ENCODE assay signal across 39 mouse cellular contexts in genomic region chr4:34756163-34756562, GRCm38 (mm10). TPM values are rescaled to one million over a fixed set of nuclear protein-coding genes. Genes with fewer than 3 reads are reported as not detected.
"Had no signal": no experiment of that assay in that cellular context is flagged by ENCODE, and none has a peak within 500 bp of the region (broad histone marks: within the 10 kb centered on the region; RNA-seq: fewer than 3 reads in every experiment).

TSS of gene Gm136 (minus strand) at chr4:34756263.

- H3K4me2 ChIP-seq: embryonic facial prominence, embryonic 12.5 days; embryonic facial prominence, embryonic 13.5 days; embryonic facial prominence, embryonic 15.5 days; forebrain, embryonic 12.5 days; forebrain, embryonic 13.5 days; forebrain, embryonic 15.5 days had no signal

- H3K4me1 ChIP-seq: embryonic facial prominence, embryonic 10.5 days; embryonic facial prominence, embryonic 12.5 days; embryonic facial prominence, embryonic 13.5 days; embryonic facial prominence, embryonic 15.5 days; forebrain, embryonic 10.5 days; forebrain, embryonic 12.5 days; forebrain, embryonic 13.5 days; forebrain, embryonic 15.5 days had no signal

- H3K36me3 ChIP-seq: embryonic facial prominence, embryonic 10.5 days; embryonic facial prominence, embryonic 12.5 days; embryonic facial prominence, embryonic 13.5 days; embryonic facial prominence, embryonic 15.5 days; forebrain, embryonic 10.5 days; forebrain, embryonic 12.5 days; forebrain, embryonic 15.5 days had no signal

- H3K9ac ChIP-seq: embryonic facial prominence, embryonic 12.5 days; embryonic facial prominence, embryonic 13.5 days; embryonic facial prominence, embryonic 15.5 days; forebrain, embryonic 12.5 days; forebrain, embryonic 13.5 days; forebrain, embryonic 15.5 days had no signal

- H3K4me3 ChIP-seq: embryonic facial prominence, embryonic 10.5 days; embryonic facial prominence, embryonic 12.5 days; embryonic facial prominence, embryonic 13.5 days; embryonic facial prominence, embryonic 15.5 days; erythroblast, embryonic 14.5 days; forebrain, embryonic 10.5 days; forebrain, embryonic 12.5 days; forebrain, embryonic 13.5 days; forebrain, embryonic 15.5 days; gastrocnemius, adult 2 months; heart, adult 2 months had no signal

- H3K27ac ChIP-seq: embryonic facial prominence, embryonic 10.5 days; embryonic facial prominence, embryonic 12.5 days; embryonic facial prominence, embryonic 13.5 days; embryonic facial prominence, embryonic 15.5 days; forebrain, embryonic 10.5 days; forebrain, embryonic 12.5 days; forebrain, embryonic 13.5 days; forebrain, embryonic 15.5 days; gastrocnemius, adult 2 months; heart, adult 2 months had no signal

- DNase-seq: cerebellum, adult 2 months; cerebellum, adult 8-10 months; cerebellum, adult 9-10 months; cerebellum, adult 9-11 months; cerebellum, postnatal 10 days; cerebellum, postnatal 14 days; cerebellum, postnatal 25 days; cerebellum, postnatal 36 days; embryo, embryonic 11 days; gastrocnemius, adult 2 months; gastrocnemius, postnatal 10 days; gastrocnemius, postnatal 14 days; gastrocnemius, postnatal 25 days; gastrocnemius, postnatal 36 days; heart, adult 11 months; heart, adult 18-20 months; heart, adult 2 months had no signal

- H3K9me3 ChIP-seq: embryonic facial prominence, embryonic 10.5 days; embryonic facial prominence, embryonic 12.5 days; embryonic facial prominence, embryonic 13.5 days; embryonic facial prominence, embryonic 15.5 days; forebrain, embryonic 10.5 days; forebrain, embryonic 12.5 days; forebrain, embryonic 13.5 days; forebrain, embryonic 15.5 days had no signal

- ATAC-seq: forebrain, embryonic 13.5 days; forebrain, embryonic 14.5 days; forebrain, embryonic 15.5 days; forebrain, embryonic 16.5 days had no signal

- H3K27me3 ChIP-seq: embryonic facial prominence, embryonic 12.5 days; embryonic facial prominence, embryonic 13.5 days; embryonic facial prominence, embryonic 15.5 days; forebrain, embryonic 12.5 days; forebrain, embryonic 13.5 days; forebrain, embryonic 15.5 days had no signal

RNA-seq across cellular contexts. Expression of gene Gm136, which starts in this region (rescaled TPM):
- total RNA-seq: common myeloid progenitor, adult 5-6 weeks; gastrocnemius, adult 18-20 months; gastrocnemius, adult 2 months; gastrocnemius, adult 8-10 months; gastrocnemius, postnatal 10 days; gastrocnemius, postnatal 14 days; gastrocnemius, postnatal 25 days; gastrocnemius, postnatal 36 days; gastrocnemius, postnatal 4 days; granulocyte monocyte progenitor cell, adult 5-6 weeks; heart, adult 18-20 months; heart, adult 2 months; heart, adult 8-10 months had no signal
- polyA plus RNA-seq: cerebellum, adult 2 months; cortical plate, adult 2 months; embryonic facial prominence, embryonic 10.5 days; embryonic facial prominence, embryonic 11.5 days; embryonic facial prominence, embryonic 12.5 days; embryonic facial prominence, embryonic 13.5 days; embryonic facial prominence, embryonic 14.5 days; embryonic facial prominence, embryonic 15.5 days; erythroblast, embryonic 14.5 days; forebrain, embryonic 10.5 days; forebrain, embryonic 12.5 days; forebrain, embryonic 13.5 days; forebrain, embryonic 14.5 days; forebrain, embryonic 15.5 days; forebrain, embryonic 16.5 days; frontal cortex, adult 2 months; gonadal fat pad, adult 2 months; heart, adult 2 months had no signal
